Mouse (Mus musculus): ENCODE data around the gene Tgif2. TPM values are rescaled to one million over a fixed set of nuclear protein-coding genes. Genes with fewer than 3 reads are reported as not detected.

The Tgif2 gene
- polyA plus RNA-seq, 1 experiment from 2014 or later = 13.7 TPM

- Histone ChIP-seq H3K36me3 (ENCODE audit: insufficient read depth, low read length) (no peaks in the 10 kb centered on the region), H3K27ac (ENCODE audit: low read length) (no peak overlapping the region), H3K27me3 (replicated peaks; ENCODE audit: insufficient read depth, low read length) (no peaks in the 10 kb centered on the region), H3K4me2 (replicated peaks; ENCODE audit: low read depth, low read length) (no peak overlapping the region), H3K4me1 (ENCODE audit: insufficient read depth, low read depth, low read length) (no peaks in the 10 kb centered on the region), H3K9ac (replicated peaks; ENCODE audit: low read depth) (no peak overlapping the region), H3K9me3 (ENCODE audit: low read length) (no peaks in the 10 kb centered on the region), H3K4me3 (ENCODE audit: low read depth, low read length) (no peak overlapping the region)
- 62% methylated on average over 6 of the region's 6 CpGs for WGBS
- no peak for DNase-seq (ENCODE audit: low spot score)
- ATAC-seq = no peak
- TF ChIP-seq CTCF (IDR thresholded peaks at IDR 0.05) (no peak), EP300 (IDR thresholded peaks at IDR 0.05) (no peak)
Measured at GRCm38 (mm10) chr2:156806886-156807285, 32.9 kb upstream of the Tgif2 start.

GRCm38 (mm10) chr2:156809579-156809978 is 30.2 kb upstream of the Tgif2 start:
- ATAC-seq (peak; percentile 55; the same call in 1 of the 2 replicates), DNase-seq (ENCODE audit: low spot score) (peak; percentile 77)
- Histone ChIP-seq H3K9ac (replicated peaks; ENCODE audit: low read depth) (no peak overlapping the region), H3K36me3 (ENCODE audit: insufficient read depth, low read length) (no peaks in the 10 kb centered on the region), H3K4me3 (ENCODE audit: low read depth, low read length) (no peak overlapping the region), H3K4me1 (ENCODE audit: insufficient read depth, low read depth, low read length) (peaks cover 4% of the 10 kb centered on the region; the same call in 1 of the 2 replicates), H3K9me3 (ENCODE audit: low read length) (no peaks in the 10 kb centered on the region), H3K27ac (ENCODE audit: low read length) (no peak overlapping the region), H3K4me2 (replicated peaks; ENCODE audit: low read depth, low read length) (no peak overlapping the region), H3K27me3 (replicated peaks; ENCODE audit: insufficient read depth, low read length) (no peaks in the 10 kb centered on the region)
- 41% methylated on average over 2 of the region's 2 CpGs for WGBS
- TF ChIP-seq EP300 (IDR thresholded peaks at IDR 0.05) = no peak
- TF ChIP-seq CTCF (IDR thresholded peaks at IDR 0.05) = peak; percentile 96

DNA sequence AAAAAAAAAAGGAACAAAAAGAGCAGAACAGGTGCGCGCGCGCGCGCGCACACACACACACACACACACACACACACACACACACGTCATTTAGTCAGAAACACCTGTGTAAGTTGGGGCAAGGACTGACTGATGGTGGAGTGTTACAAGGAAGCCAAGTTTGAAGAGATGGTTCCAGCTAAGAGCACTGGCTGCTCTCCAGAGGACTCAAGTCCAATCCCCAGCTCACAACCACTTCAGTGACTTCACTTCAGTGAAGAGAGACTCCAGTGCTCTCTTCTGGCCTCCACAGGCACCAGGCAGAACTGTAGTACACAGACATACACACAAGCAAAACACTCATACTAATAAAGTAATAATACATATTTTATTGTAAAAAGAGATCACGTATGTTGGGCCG is 29.1 kb upstream of the Tgif2 start:
- no peaks in the 10 kb centered on the region for H3K27me3 ChIP-seq (replicated peaks; ENCODE audit: insufficient read depth, low read length)
- peak; percentile 79 for DNase-seq (ENCODE audit: low spot score)
- 94% methylated on average over 10 of the region's 10 CpGs for WGBS
- peak; percentile 66 for ATAC-seq
- no peak overlapping the region for H3K4me3 ChIP-seq (ENCODE audit: low read depth, low read length)
- H3K9me3 ChIP-seq (ENCODE audit: low read length) = no peaks in the 10 kb centered on the region
- no peaks in the 10 kb centered on the region for H3K36me3 ChIP-seq (ENCODE audit: insufficient read depth, low read length)
- TF ChIP-seq CTCF (IDR thresholded peaks at IDR 0.05) (peak; percentile 48), EP300 (IDR thresholded peaks at IDR 0.05) (no peak)
- H3K27ac ChIP-seq (ENCODE audit: low read length) = no peak overlapping the region
- peaks cover 9% of the 10 kb centered on the region; the same call in 1 of the 2 replicates for H3K4me1 ChIP-seq (ENCODE audit: insufficient read depth, low read depth, low read length)
- H3K4me2 ChIP-seq (replicated peaks; ENCODE audit: low read depth, low read length) = no peak overlapping the region
- H3K9ac ChIP-seq (replicated peaks; ENCODE audit: low read depth) = no peak overlapping the region

GRCm38 (mm10) chr2:156811556-156811955 is 28.3 kb upstream of the Tgif2 start:
- H3K36me3 ChIP-seq (ENCODE audit: insufficient read depth, low read length) = no peaks in the 10 kb centered on the region
- ATAC-seq (no peak), DNase-seq (ENCODE audit: low spot score) (no peak)
- no peaks in the 10 kb centered on the region for H3K9me3 ChIP-seq (ENCODE audit: low read length)
- H3K9ac ChIP-seq (replicated peaks; ENCODE audit: low read depth) = no peak overlapping the region
- H3K4me2 ChIP-seq (replicated peaks; ENCODE audit: low read depth, low read length) = no peak overlapping the region
- H3K27ac ChIP-seq (ENCODE audit: low read length) = no peak overlapping the region
- no peak overlapping the region for H3K4me3 ChIP-seq (ENCODE audit: low read depth, low read length)
- peaks cover 9% of the 10 kb centered on the region; the same call in 1 of the 2 replicates for H3K4me1 ChIP-seq (ENCODE audit: insufficient read depth, low read depth, low read length)
- no peaks in the 10 kb centered on the region for H3K27me3 ChIP-seq (replicated peaks; ENCODE audit: insufficient read depth, low read length)
- TF ChIP-seq EP300 (IDR thresholded peaks at IDR 0.05) = no peak
- no peak for TF ChIP-seq CTCF (IDR thresholded peaks at IDR 0.05)
- 64% methylated on average over 5 of the region's 5 CpGs for WGBS

- DNase-seq (ENCODE audit: low spot score) (peak; percentile 63), ATAC-seq (peak; percentile 63)
- Histone ChIP-seq H3K9ac (replicated peaks; ENCODE audit: low read depth) (no peak overlapping the region), H3K27me3 (replicated peaks; ENCODE audit: insufficient read depth, low read length) (no peaks in the 10 kb centered on the region), H3K36me3 (ENCODE audit: insufficient read depth, low read length) (no peaks in the 10 kb centered on the region), H3K4me2 (replicated peaks; ENCODE audit: low read depth, low read length) (no peak overlapping the region), H3K4me3 (ENCODE audit: low read depth, low read length) (no peak overlapping the region), H3K27ac (ENCODE audit: low read length) (peak overlapping the region; percentile 40), H3K4me1 (ENCODE audit: insufficient read depth, low read depth, low read length) (peaks cover 9% of the 10 kb centered on the region; the same call in 1 of the 2 replicates), H3K9me3 (ENCODE audit: low read length) (no peaks in the 10 kb centered on the region)
- TF ChIP-seq CTCF (IDR thresholded peaks at IDR 0.05) (no peak), EP300 (IDR thresholded peaks at IDR 0.05) (no peak; the same call in 1 of the 2 replicates)
- 6% methylated on average over 8 of the region's 8 CpGs for WGBS
Measured at GRCm38 (mm10) chr2:156814344-156814801, 25.4 kb upstream of the Tgif2 start.

DNA sequence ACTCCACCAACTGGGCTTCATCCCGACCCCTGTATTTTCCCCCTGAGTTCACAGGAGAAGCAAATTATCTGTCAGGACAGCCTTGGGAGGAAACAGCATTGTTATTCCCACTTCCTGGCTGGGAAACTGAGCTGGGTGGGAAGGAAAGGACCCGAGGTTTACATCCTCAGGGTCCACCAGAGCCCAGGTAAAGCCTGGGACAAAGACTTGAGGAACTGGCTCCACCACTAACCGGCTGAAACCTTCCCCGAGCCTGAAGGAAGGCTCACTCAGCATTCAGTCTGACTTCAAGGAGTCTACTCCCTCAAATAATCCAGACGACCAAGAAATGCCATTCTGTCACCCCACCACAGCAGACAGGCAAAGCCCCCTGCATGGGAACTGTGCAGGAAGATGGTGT is 24.9 kb upstream of the Tgif2 start:
- Histone ChIP-seq H3K4me2 (replicated peaks; ENCODE audit: low read depth, low read length) (no peak overlapping the region), H3K27me3 (replicated peaks; ENCODE audit: insufficient read depth, low read length) (no peaks in the 10 kb centered on the region), H3K9me3 (ENCODE audit: low read length) (no peaks in the 10 kb centered on the region), H3K36me3 (ENCODE audit: insufficient read depth, low read length) (no peaks in the 10 kb centered on the region), H3K4me3 (ENCODE audit: low read depth, low read length) (no peak overlapping the region), H3K27ac (ENCODE audit: low read length) (peak overlapping the region; percentile 40), H3K9ac (replicated peaks; ENCODE audit: low read depth) (no peak overlapping the region), H3K4me1 (ENCODE audit: insufficient read depth, low read depth, low read length) (peaks cover 9% of the 10 kb centered on the region; the same call in 1 of the 2 replicates)
- ATAC-seq = peak; percentile 46; the same call in 1 of the 2 replicates
- WGBS = 15% methylated on average over 5 of the region's 5 CpGs
- DNase-seq (ENCODE audit: low spot score) = no peak
- no peak for TF ChIP-seq EP300 (IDR thresholded peaks at IDR 0.05)
- TF ChIP-seq CTCF (IDR thresholded peaks at IDR 0.05) = no peak

All from lung, postnatal 0 days (tissue).